Mouse (Mus musculus) embryonic facial prominence, embryonic 11.5 days (tissue): ENCODE results near the gene Parp11. TPM values are rescaled to one million over a fixed set of nuclear protein-coding genes. Genes with fewer than 3 reads are reported as not detected.
"Not testable (repeated sequence)": the region's sequence is repeated elsewhere in the genome, so short reads cannot be mapped to it uniquely, and the experiment has no call there.

Experiments used
- ATAC-seq: fragments of 200-750 bp; cut with Nextera tagmentation; replicated peaks from 2 replicates; pipeline ENCODE4 v1.8.0; 2017; ENCODE audit warnings: low read depth; ENCODE audit not compliant: insufficient number of reproducible peaks, low FRiP score, low TSS enrichment
- DNase-seq: peaks from one replicate; pipeline ENCODE4 v3.0.0-alpha.2; 2015; ENCODE audit warnings: low spot score
- H3K27ac ChIP-seq: fragments of 300-500 bp; sonication (generic); replicated peaks from 2 replicates; pipeline ENCODE4 v1.5.1; 2014; ENCODE audit warnings: mild to moderate bottlenecking, low read depth, low read length, control low read depth
- H3K27me3 ChIP-seq: fragments of 300-500 bp; sonication (generic); 2 replicates; pipeline ENCODE4 v1.6.1; 2014; ENCODE audit warnings: mild to moderate bottlenecking, low read length, moderate library complexity, mixed read lengths; ENCODE audit not compliant: control insufficient read depth, insufficient read depth
- H3K36me3 ChIP-seq: fragments of 300-500 bp; sonication (generic); replicated peaks from 2 replicates; pipeline ENCODE4 v1.6.1; 2014; ENCODE audit warnings: low read depth, mild to moderate bottlenecking, low read length, moderate library complexity, mixed read lengths; ENCODE audit not compliant: control insufficient read depth, insufficient read depth
- H3K4me1 ChIP-seq: fragments of 300-500 bp; sonication (generic); 2 replicates; pipeline ENCODE4 v1.6.1; 2014; ENCODE audit warnings: low read length, mixed read lengths; ENCODE audit not compliant: control insufficient read depth, insufficient read depth
- H3K4me2 ChIP-seq: fragments of 300-500 bp; sonication (generic); 2 replicates; pipeline ENCODE4 v1.6.1; 2014; ENCODE audit warnings: low read depth, mild to moderate bottlenecking, control low read depth, low read length, moderate library complexity
- H3K4me3 ChIP-seq: fragments of 300-500 bp; sonication (generic); 2 replicates; pipeline ENCODE4 v1.5.1; 2014; ENCODE audit warnings: low read depth, low read length, control low read depth
- H3K9ac ChIP-seq: fragments of 300-500 bp; sonication (generic); replicated peaks from 2 replicates; pipeline ENCODE4 v1.6.1; 2014; ENCODE audit warnings: mild to moderate bottlenecking, control low read depth, low read length
- H3K9me3 ChIP-seq: fragments of 300-500 bp; sonication (generic); replicated peaks from 2 replicates; pipeline ENCODE4 v1.6.1; 2016; ENCODE audit warnings: mild to moderate bottlenecking, low read length, inconsistent platforms, mixed read lengths; ENCODE audit not compliant: control insufficient read depth
- WGBS: fragments of 180-500 bp; shearing (Covaris S2); extraction: QIAGEN DNeasy Blood & Tissue Kit; methylation state at CpG from one replicate; pipeline ENCODE4 v1.1.7; 2014; 5-methylcytosine and 5-hydroxymethylcytosine counted together
- polyA plus RNA-seq: library from polyadenylated mRNA; unstranded; fragments of >200 nt; fragmentation: Nextera tagmentation; extraction: Ambion mirVana; gene quantifications from 2 replicates; pipeline ENCODE4 v1.2.1, GENCODE M21; 2014

The Parp11 gene
- polyA plus RNA-seq, 1 experiment from 2014 or later: 40.5 TPM

DNA sequence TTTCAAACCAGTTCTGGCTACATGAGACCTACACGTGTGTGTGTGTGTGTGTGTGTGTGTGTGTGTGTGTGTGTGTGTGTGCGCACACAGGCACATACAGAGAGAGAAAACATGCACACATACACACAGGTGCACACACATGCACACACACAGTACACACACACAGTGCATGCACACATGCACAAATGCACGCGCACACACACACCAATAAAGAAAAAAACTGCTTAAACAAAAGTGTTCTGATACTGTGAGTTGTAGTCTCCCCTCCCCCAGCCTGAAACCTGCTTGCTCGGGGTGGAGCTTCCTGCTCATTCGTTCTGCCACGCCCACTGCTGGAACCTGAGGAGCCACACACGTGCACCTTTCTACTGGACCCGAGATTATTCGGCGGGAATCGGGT, 67.1 kb downstream of the Parp11 start:
- not testable (repeated sequence) for H3K4me2 ChIP-seq, H3K9me3 ChIP-seq, H3K4me3 ChIP-seq, DNase-seq, H3K9ac ChIP-seq, H3K4me1 ChIP-seq, ATAC-seq, H3K27me3 ChIP-seq, H3K36me3 ChIP-seq, H3K27ac ChIP-seq
- WGBS: 92% methylated on average over 5 of the region's 12 CpGs

- Histone ChIP-seq H3K4me3 (no peak overlapping the region), H3K27ac (no peak overlapping the region), H3K4me1 (no peaks in the 10 kb centered on the region), H3K27me3 (no peaks in the 10 kb centered on the region), H3K9me3 (no peaks in the 10 kb centered on the region), H3K36me3 (no peaks in the 10 kb centered on the region), H3K9ac (no peak overlapping the region), H3K4me2 (no peak overlapping the region)
- DNase-seq (no peak), ATAC-seq (no peak)
- 81% methylated on average over 8 of the region's 8 CpGs for WGBS
These were observed 74.5 kb downstream of the Parp11 start for GRCm38 (mm10) chr6:127521176-127521575.

- Histone ChIP-seq H3K4me3 (no peak overlapping the region), H3K36me3 (no peaks in the 10 kb centered on the region), H3K4me1 (no peaks in the 10 kb centered on the region), H3K27me3 (no peaks in the 10 kb centered on the region), H3K27ac (no peak overlapping the region), H3K9ac (no peak overlapping the region), H3K9me3 (no peaks in the 10 kb centered on the region), H3K4me2 (no peak overlapping the region)
- WGBS: 58% methylated on average over 9 of the region's 9 CpGs
- DNase-seq: no peak
- no peak for ATAC-seq
These were observed 75.7 kb downstream of the Parp11 start for GRCm38 (mm10) chr6:127522326-127522725.

- Histone ChIP-seq H3K4me3 (no peak overlapping the region), H3K4me2 (no peak overlapping the region), H3K36me3 (no peaks in the 10 kb centered on the region), H3K9ac (no peak overlapping the region), H3K27me3 (no peaks in the 10 kb centered on the region), H3K27ac (no peak overlapping the region), H3K4me1 (no peaks in the 10 kb centered on the region), H3K9me3 (no peaks in the 10 kb centered on the region)
- ATAC-seq: no peak
- DNase-seq: peak; percentile 87
- WGBS: 35% methylated on average over 8 of the region's 8 CpGs
These were observed 77.8 kb downstream of the Parp11 start for GRCm38 (mm10) chr6:127524442-127524841.

- H3K4me1 ChIP-seq: no peaks in the 10 kb centered on the region
- H3K4me2 ChIP-seq: no peak overlapping the region
- 80% methylated on average over 7 of the region's 7 CpGs for WGBS
- H3K9ac ChIP-seq: no peak overlapping the region
- H3K4me3 ChIP-seq: no peak overlapping the region
- H3K27ac ChIP-seq: no peak overlapping the region
- H3K27me3 ChIP-seq: no peaks in the 10 kb centered on the region
- ATAC-seq: no peak
- H3K36me3 ChIP-seq: no peaks in the 10 kb centered on the region
- no peak for DNase-seq
- no peaks in the 10 kb centered on the region for H3K9me3 ChIP-seq
These were observed 82.0 kb downstream of the Parp11 start for GRCm38 (mm10) chr6:127528625-127529024.

DNA sequence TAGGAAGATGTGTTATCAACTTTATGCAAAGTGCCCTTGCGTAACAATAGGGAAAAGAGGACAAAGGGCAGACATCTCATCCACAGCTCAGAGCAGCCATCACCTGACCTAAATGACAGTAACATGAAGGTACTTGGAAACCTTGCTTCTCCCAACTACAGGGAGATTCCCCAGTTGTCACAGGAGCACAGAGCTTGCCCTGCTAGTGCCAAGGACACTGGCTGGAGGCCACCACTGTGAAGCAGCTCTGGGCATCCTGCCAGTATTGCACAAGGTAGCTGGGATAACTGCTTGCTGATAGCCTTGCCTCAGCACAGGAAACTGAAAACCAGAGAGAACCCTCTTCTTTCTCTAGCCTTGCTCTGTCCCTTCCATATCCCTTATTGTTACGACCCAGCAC, 82.8 kb downstream of the Parp11 start:
- H3K4me3 ChIP-seq: no peak overlapping the region
- ATAC-seq: no peak
- WGBS: 75% methylated on average over 2 of the region's 2 CpGs
- no peaks in the 10 kb centered on the region for H3K9me3 ChIP-seq
- no peaks in the 10 kb centered on the region for H3K27me3 ChIP-seq
- H3K36me3 ChIP-seq: no peaks in the 10 kb centered on the region
- no peak overlapping the region for H3K27ac ChIP-seq
- no peaks in the 10 kb centered on the region for H3K4me1 ChIP-seq
- no peak overlapping the region for H3K4me2 ChIP-seq
- no peak overlapping the region for H3K9ac ChIP-seq
- DNase-seq: no peak

DNA sequence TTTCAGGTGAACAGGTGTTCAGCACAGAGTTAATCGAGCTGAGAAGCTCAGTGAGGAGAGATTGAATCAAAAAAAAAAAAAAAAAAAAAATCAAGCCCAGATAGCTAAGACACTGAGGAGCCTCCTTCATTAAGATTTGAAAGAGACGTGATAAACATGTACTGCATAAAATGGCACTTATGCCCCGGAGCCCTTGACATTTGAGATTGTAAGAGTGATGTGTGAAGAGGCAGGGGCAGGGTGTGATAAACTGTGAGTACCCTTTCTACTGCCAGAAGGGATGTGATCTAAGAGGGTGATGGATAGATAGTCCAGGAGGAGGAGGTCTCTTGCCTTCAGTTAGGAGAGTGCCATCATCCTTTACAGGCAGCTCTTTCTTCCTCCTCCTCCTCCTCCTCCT, 83.6 kb downstream of the Parp11 start:
- no peak overlapping the region for H3K9ac ChIP-seq
- DNase-seq (no peak), ATAC-seq (no peak)
- 72% methylated on average over 3 of the region's 3 CpGs for WGBS
- no peaks in the 10 kb centered on the region for H3K36me3 ChIP-seq
- no peak overlapping the region for H3K4me3 ChIP-seq
- no peaks in the 10 kb centered on the region for H3K9me3 ChIP-seq
- H3K27ac ChIP-seq: no peak overlapping the region
- no peaks in the 10 kb centered on the region for H3K27me3 ChIP-seq
- no peaks in the 10 kb centered on the region for H3K4me1 ChIP-seq
- no peak overlapping the region for H3K4me2 ChIP-seq

GRCm38 (mm10) chr6:127531412-127532205, 85.0 kb downstream of the Parp11 start:
- H3K4me1 ChIP-seq: no peaks in the 10 kb centered on the region
- no peaks in the 10 kb centered on the region for H3K36me3 ChIP-seq
- H3K4me2 ChIP-seq: no peak overlapping the region
- 54% methylated on average over 3 of the region's 3 CpGs for WGBS
- no peak overlapping the region for H3K9ac ChIP-seq
- H3K27ac ChIP-seq: no peak overlapping the region
- ATAC-seq (no peak), DNase-seq (no peak)
- no peak overlapping the region for H3K4me3 ChIP-seq
- H3K9me3 ChIP-seq: no peaks in the 10 kb centered on the region
- no peaks in the 10 kb centered on the region for H3K27me3 ChIP-seq
